Mouse (Mus musculus): ENCODE results near the gene Hoxd9. TPM values are rescaled to one million over a fixed set of nuclear protein-coding genes. Genes with fewer than 3 reads are reported as not detected.

Gene Hoxd9
- polyA plus RNA-seq, 1 experiment from 2014 or later: 67.0 TPM

- TF ChIP-seq CTCF (IDR thresholded peaks at IDR 0.05; ENCODE audit: low read depth): no peak
- Histone ChIP-seq H3K4me3 (replicated peaks; ENCODE audit: low read depth, low read length) (peak overlapping the region; percentile 82), H3K27ac (peak overlapping the region; percentile 94), H3K27me3 (ENCODE audit: insufficient read depth, low read length) (no peaks in the 10 kb centered on the region), H3K9ac (ENCODE audit: low read depth, low read length) (peak overlapping the region; percentile 86), H3K9me3 (replicated peaks; ENCODE audit: low read length) (no peaks in the 10 kb centered on the region), H3K4me2 (ENCODE audit: low read length) (peak overlapping the region; percentile 90), H3K4me1 (replicated peaks; ENCODE audit: insufficient read depth, low read length) (peaks cover 5% of the 10 kb centered on the region; the same call in 1 of the 2 replicates), H3K36me3 (ENCODE audit: insufficient read depth, low read length) (0 out of 2 replicates have a peak, but pooled peaks cover 10% of the 10 kb centered on the region)
- no peak for DNase-seq (ENCODE audit: low spot score)
- ATAC-seq (replicated peaks; ENCODE audit: low FRiP score, low read depth): no peak
- 4% methylated on average over 24 of the region's 24 CpGs for WGBS
These were observed 7.8 kb upstream of the Hoxd9 start for GRCm38 (mm10) chr2:74689574-74690337.

GRCm38 (mm10) chr2:74690338-74690716 lies 7.2 kb upstream of the Hoxd9 start:
- no peak for TF ChIP-seq CTCF (IDR thresholded peaks at IDR 0.05; ENCODE audit: low read depth)
- ATAC-seq (replicated peaks; ENCODE audit: low FRiP score, low read depth) (no peak), DNase-seq (ENCODE audit: low spot score) (no peak)
- H3K36me3 ChIP-seq (ENCODE audit: insufficient read depth, low read length): 0 out of 2 replicates have a peak, but pooled peaks cover 10% of the 10 kb centered on the region
- H3K27ac ChIP-seq: peak overlapping the region; percentile 94
- peak overlapping the region; percentile 100 for H3K9ac ChIP-seq (ENCODE audit: low read depth, low read length)
- no peaks in the 10 kb centered on the region for H3K9me3 ChIP-seq (replicated peaks; ENCODE audit: low read length)
- H3K4me2 ChIP-seq (ENCODE audit: low read length): peak overlapping the region; percentile 90
- peak overlapping the region; percentile 82 for H3K4me3 ChIP-seq (replicated peaks; ENCODE audit: low read depth, low read length)
- H3K4me1 ChIP-seq (replicated peaks; ENCODE audit: insufficient read depth, low read length): peaks cover 6% of the 10 kb centered on the region
- WGBS: 12% methylated on average over 8 of the region's 8 CpGs
- no peaks in the 10 kb centered on the region for H3K27me3 ChIP-seq (ENCODE audit: insufficient read depth, low read length)

- Histone ChIP-seq H3K9ac (ENCODE audit: low read depth, low read length) (peak within 1 kb of the TSS; percentile 100), H3K4me2 (ENCODE audit: low read length) (peak within 1 kb of the TSS; percentile 90), H3K4me3 (replicated peaks; ENCODE audit: low read depth, low read length) (peak within 1 kb of the TSS; percentile 82), H3K27ac (peak within 1 kb of the TSS; percentile 97), H3K36me3 (ENCODE audit: insufficient read depth, low read length) (0 out of 2 replicates have a peak, but pooled peaks cover 10% of the 10 kb centered on the region), H3K4me1 (replicated peaks; ENCODE audit: insufficient read depth, low read length) (peaks cover 11% of the 10 kb centered on the region), H3K9me3 (replicated peaks; ENCODE audit: low read length) (no peaks in the 10 kb centered on the region), H3K27me3 (ENCODE audit: insufficient read depth, low read length) (no peaks in the 10 kb centered on the region)
- DNase-seq (ENCODE audit: low spot score) (peak; percentile 97), ATAC-seq (replicated peaks; ENCODE audit: low FRiP score, low read depth) (peak; percentile 80)
- 2% methylated on average over 56 of the region's 56 CpGs for WGBS
- TF ChIP-seq CTCF (IDR thresholded peaks at IDR 0.05; ENCODE audit: low read depth): peak; percentile 63
These were observed 6.2 kb upstream of the Hoxd9 start, which contains the start of gene Hoxd10 for GRCm38 (mm10) chr2:74691022-74691951. TSS of gene Hoxd10 (plus strand) at chr2:74691924.

- Histone ChIP-seq H3K27ac (peak overlapping the region; percentile 97), H3K4me3 (replicated peaks; ENCODE audit: low read depth, low read length) (peak overlapping the region; percentile 82), H3K36me3 (ENCODE audit: insufficient read depth, low read length) (0 out of 2 replicates have a peak, but pooled peaks cover 7% of the 10 kb centered on the region), H3K9ac (ENCODE audit: low read depth, low read length) (peak overlapping the region; percentile 100), H3K4me2 (ENCODE audit: low read length) (peak overlapping the region; percentile 90), H3K27me3 (ENCODE audit: insufficient read depth, low read length) (no peaks in the 10 kb centered on the region), H3K9me3 (replicated peaks; ENCODE audit: low read length) (no peaks in the 10 kb centered on the region), H3K4me1 (replicated peaks; ENCODE audit: insufficient read depth, low read length) (peaks cover 11% of the 10 kb centered on the region)
- ATAC-seq (replicated peaks; ENCODE audit: low FRiP score, low read depth) (peak; percentile 31; the same call in 1 of the 2 replicates), DNase-seq (ENCODE audit: low spot score) (no peak)
- no peak for TF ChIP-seq CTCF (IDR thresholded peaks at IDR 0.05; ENCODE audit: low read depth)
- WGBS: 6% methylated on average over 35 of the region's 35 CpGs
These were observed 5.3 kb upstream of the Hoxd9 start for GRCm38 (mm10) chr2:74691995-74692807.

GRCm38 (mm10) chr2:74692808-74693431 lies 4.6 kb upstream of the Hoxd9 start:
- no peak for ATAC-seq (replicated peaks; ENCODE audit: low FRiP score, low read depth)

More at GRCm38 (mm10) chr2:74692808-74693431, 4.6 kb upstream of the Hoxd9 start:
- Histone ChIP-seq H3K4me1 (replicated peaks; ENCODE audit: insufficient read depth, low read length) (peaks cover 11% of the 10 kb centered on the region), H3K4me3 (replicated peaks; ENCODE audit: low read depth, low read length) (peak overlapping the region; percentile 82), H3K27me3 (ENCODE audit: insufficient read depth, low read length) (no peaks in the 10 kb centered on the region), H3K9ac (ENCODE audit: low read depth, low read length) (peak overlapping the region; percentile 100), H3K27ac (peak overlapping the region; percentile 97), H3K9me3 (replicated peaks; ENCODE audit: low read length) (no peaks in the 10 kb centered on the region), H3K4me2 (ENCODE audit: low read length) (peak overlapping the region; percentile 90), H3K36me3 (ENCODE audit: insufficient read depth, low read length) (0 out of 2 replicates have a peak, but pooled peaks cover 5% of the 10 kb centered on the region)
- no peak for DNase-seq (ENCODE audit: low spot score)
- TF ChIP-seq CTCF (IDR thresholded peaks at IDR 0.05; ENCODE audit: low read depth): no peak
- WGBS: 12% methylated on average over 20 of the region's 20 CpGs
